Mouse (Mus musculus): Measurements from ENCODE around the gene Cactin. TPM values are rescaled to one million over a fixed set of nuclear protein-coding genes. Genes with fewer than 3 reads are reported as not detected.

Gene Cactin
- polyA plus RNA-seq, 1 experiment, result 36.6 TPM

- TF ChIP-seq CTCF (IDR thresholded peaks at IDR 0.05; ENCODE audit: control insufficient read depth, insufficient read depth, low read length) (no peak), POLR2A (IDR thresholded peaks at IDR 0.05; ENCODE audit: borderline replicate concordance, control insufficient read depth, low read depth, low read length) (no peak)
- H3K4me3 ChIP-seq (replicated peaks; ENCODE audit: control insufficient read depth, low read depth, low read length), result no peak overlapping the region
- 88% methylated on average over 14 of the region's 14 CpGs for WGBS
- no peak overlapping the region for H3K27ac ChIP-seq (ENCODE audit: control insufficient read depth, insufficient read depth, low read depth, low read length, poor library complexity)
- peaks cover 12% of the 10 kb centered on the region for H3K4me1 ChIP-seq (ENCODE audit: control insufficient read depth, insufficient read depth, low read length)
These were observed 15.2 kb upstream of the Cactin start for GRCm38 (mm10) chr10:81305663-81306062.

- 87% methylated on average over 12 of the region's 12 CpGs for WGBS
- peaks cover 11% of the 10 kb centered on the region for H3K4me1 ChIP-seq (ENCODE audit: control insufficient read depth, insufficient read depth, low read length)
- no peak overlapping the region for H3K27ac ChIP-seq (ENCODE audit: control insufficient read depth, insufficient read depth, low read depth, low read length, poor library complexity)
- H3K4me3 ChIP-seq (replicated peaks; ENCODE audit: control insufficient read depth, low read depth, low read length), result no peak overlapping the region
- no peak for TF ChIP-seq CTCF (IDR thresholded peaks at IDR 0.05; ENCODE audit: control insufficient read depth, insufficient read depth, low read length)
- no peak for TF ChIP-seq POLR2A (IDR thresholded peaks at IDR 0.05; ENCODE audit: borderline replicate concordance, control insufficient read depth, low read depth, low read length)
These were observed 14.7 kb upstream of the Cactin start for GRCm38 (mm10) chr10:81306173-81306668.

GRCm38 (mm10) chr10:81306837-81307682 lies 13.8 kb upstream of the Cactin start:
- 93% methylated on average over 21 of the region's 21 CpGs for WGBS
- H3K4me3 ChIP-seq (replicated peaks; ENCODE audit: control insufficient read depth, low read depth, low read length), result no peak overlapping the region
- H3K4me1 ChIP-seq (ENCODE audit: control insufficient read depth, insufficient read depth, low read length), result peaks cover 8% of the 10 kb centered on the region
- no peak overlapping the region for H3K27ac ChIP-seq (ENCODE audit: control insufficient read depth, insufficient read depth, low read depth, low read length, poor library complexity)
- no peak; the same call in 1 of the 2 replicates for TF ChIP-seq CTCF (IDR thresholded peaks at IDR 0.05; ENCODE audit: control insufficient read depth, insufficient read depth, low read length)
- TF ChIP-seq POLR2A (IDR thresholded peaks at IDR 0.05; ENCODE audit: borderline replicate concordance, control insufficient read depth, low read depth, low read length), result no peak

GRCm38 (mm10) chr10:81309571-81309970 lies 11.3 kb upstream of the Cactin start:
- TF ChIP-seq CTCF (IDR thresholded peaks at IDR 0.05; ENCODE audit: control insufficient read depth, insufficient read depth, low read length) (no peak), POLR2A (IDR thresholded peaks at IDR 0.05; ENCODE audit: borderline replicate concordance, control insufficient read depth, low read depth, low read length) (no peak)
- Histone ChIP-seq H3K27ac (ENCODE audit: control insufficient read depth, insufficient read depth, low read depth, low read length, poor library complexity) (no peak overlapping the region), H3K4me3 (replicated peaks; ENCODE audit: control insufficient read depth, low read depth, low read length) (no peak overlapping the region), H3K4me1 (ENCODE audit: control insufficient read depth, insufficient read depth, low read length) (no peaks in the 10 kb centered on the region)
- 74% methylated on average over 5 of the region's 5 CpGs for WGBS

- no peaks in the 10 kb centered on the region; the same call in 1 of the 2 replicates for H3K4me1 ChIP-seq (ENCODE audit: control insufficient read depth, insufficient read depth, low read length)
These were observed 7.3 kb upstream of the Cactin start for GRCm38 (mm10) chr10:81313581-81313980.

GRCm38 (mm10) chr10:81314201-81314600 lies 6.7 kb upstream of the Cactin start:
- no peaks in the 10 kb centered on the region; the same call in 1 of the 2 replicates for H3K4me1 ChIP-seq (ENCODE audit: control insufficient read depth, insufficient read depth, low read length)
- 77% methylated on average over 7 of the region's 7 CpGs for WGBS
- TF ChIP-seq POLR2A (IDR thresholded peaks at IDR 0.05; ENCODE audit: borderline replicate concordance, control insufficient read depth, low read depth, low read length) (no peak), CTCF (IDR thresholded peaks at IDR 0.05; ENCODE audit: control insufficient read depth, insufficient read depth, low read length) (no peak)
- no peak overlapping the region for H3K4me3 ChIP-seq (replicated peaks; ENCODE audit: control insufficient read depth, low read depth, low read length)
- H3K27ac ChIP-seq (ENCODE audit: control insufficient read depth, insufficient read depth, low read depth, low read length, poor library complexity), result no peak overlapping the region

More at GRCm38 (mm10) chr10:81313581-81313980, 7.3 kb upstream of the Cactin start:
- Histone ChIP-seq H3K4me3 (replicated peaks; ENCODE audit: control insufficient read depth, low read depth, low read length) (no peak overlapping the region), H3K27ac (ENCODE audit: control insufficient read depth, insufficient read depth, low read depth, low read length, poor library complexity) (no peak overlapping the region)
- TF ChIP-seq POLR2A (IDR thresholded peaks at IDR 0.05; ENCODE audit: borderline replicate concordance, control insufficient read depth, low read depth, low read length) (no peak), CTCF (IDR thresholded peaks at IDR 0.05; ENCODE audit: control insufficient read depth, insufficient read depth, low read length) (no peak)
- WGBS, result 89% methylated on average over 13 of the region's 13 CpGs

GRCm38 (mm10) chr10:81315587-81315986 lies 5.3 kb upstream of the Cactin start:
- H3K4me3 ChIP-seq (replicated peaks; ENCODE audit: control insufficient read depth, low read depth, low read length), result no peak overlapping the region
- H3K27ac ChIP-seq (ENCODE audit: control insufficient read depth, insufficient read depth, low read depth, low read length, poor library complexity), result no peak overlapping the region
- no peak for TF ChIP-seq POLR2A (IDR thresholded peaks at IDR 0.05; ENCODE audit: borderline replicate concordance, control insufficient read depth, low read depth, low read length)
- no peak for TF ChIP-seq CTCF (IDR thresholded peaks at IDR 0.05; ENCODE audit: control insufficient read depth, insufficient read depth, low read length)
- WGBS, result 77% methylated on average over 16 of the region's 16 CpGs
- H3K4me1 ChIP-seq (ENCODE audit: control insufficient read depth, insufficient read depth, low read length), result no peaks in the 10 kb centered on the region; the same call in 1 of the 2 replicates

- Histone ChIP-seq H3K4me3 (replicated peaks; ENCODE audit: control insufficient read depth, low read depth, low read length) (no peak overlapping the region), H3K4me1 (ENCODE audit: control insufficient read depth, insufficient read depth, low read length) (no peaks in the 10 kb centered on the region; the same call in 1 of the 2 replicates)
- TF ChIP-seq CTCF (IDR thresholded peaks at IDR 0.05; ENCODE audit: control insufficient read depth, insufficient read depth, low read length) (peak; percentile 58), POLR2A (IDR thresholded peaks at IDR 0.05; ENCODE audit: borderline replicate concordance, control insufficient read depth, low read depth, low read length) (no peak)
These were observed 4.4 kb upstream of the Cactin start for GRCm38 (mm10) chr10:81316338-81317060.

More at GRCm38 (mm10) chr10:81316338-81317060, 4.4 kb upstream of the Cactin start:
- H3K27ac ChIP-seq (ENCODE audit: control insufficient read depth, insufficient read depth, low read depth, low read length, poor library complexity), result no peak overlapping the region
- 68% methylated on average over 16 of the region's 16 CpGs for WGBS

Measured in bone marrow, adult 2 months (tissue).